Mouse (Mus musculus) C2C12 (cell line): ENCODE results near the gene Raver2.

Experiments
- CEBPB ChIP-seq: IDR thresholded peaks from one replicate; pipeline ENCODE4 v1.6.1; 2011; ENCODE audit warnings: low read depth, mild to moderate bottlenecking, control low read depth, moderate library complexity
- CTCF ChIP-seq: IDR thresholded peaks from one replicate; pipeline ENCODE4 v1.5.1; 2011; ENCODE audit not compliant: control insufficient read depth, insufficient read depth, insufficient read length
- MYOG ChIP-seq: IDR thresholded peaks from one replicate; pipeline ENCODE4 v1.6.1; 2011; ENCODE audit not compliant: control insufficient read depth, insufficient read length; ENCODE audit errors: extremely low read depth

- TF ChIP-seq CTCF (no peak), MYOG (no peak), CEBPB (no peak)
Observed at GRCm38 (mm10) chr4:101160821-101161220, 92.0 kb downstream of the Raver2 start.
